ENCODE assay signal across 12 mouse cellular contexts in genomic region chr4:139250886-139251285, GRCm38 (mm10). TPM values are rescaled to one million over a fixed set of nuclear protein-coding genes. Genes with fewer than 3 reads are reported as not detected.
DNase-seq lines count a peak whose midpoint lies in the region; ATAC-seq and TF ChIP-seq lines count a peak whose summit lies in the region.
"Had no signal": no experiment of that assay in that cellular context is flagged by ENCODE, and none has a peak within 500 bp of the region (broad histone marks: within the 10 kb centered on the region; RNA-seq: fewer than 3 reads in every experiment).

No protein-coding gene starts in this region.

- no peak for TF ChIP-seq CTCF in intestine, postnatal 0 days (IDR thresholded peaks at IDR 0.05; ENCODE audit: low read depth)
- no peak for TF ChIP-seq CTCF in stomach, postnatal 0 days (IDR thresholded peaks at IDR 0.05; ENCODE audit: low read depth)

- intact Hi-C loops in heart, postnatal 10 days (cut with DNase I): loop anchor here (5.0 kb wide), 1 partner anchor 104 kb away; no protein-coding TSS in a partner anchor
- intact Hi-C loops in gastrocnemius, postnatal 14 days (cut with DNase I; ENCODE audit: low total_unique reads): loop anchor here (5.0 kb wide), 1 partner anchor 164 kb away; no protein-coding TSS in a partner anchor

- 36% methylated on average over 8 of the region's 8 CpGs for WGBS in heart, embryonic 16.5 days
- WGBS in neural tube, embryonic 11.5 days: 79% methylated on average over 8 of the region's 8 CpGs
- 23% methylated on average over 8 of the region's 8 CpGs for WGBS in intestine, postnatal 0 days
- WGBS in stomach, postnatal 0 days: 38% methylated on average over 8 of the region's 8 CpGs

- no peak overlapping the region for H3K4me3 ChIP-seq in heart, embryonic 16.5 days (ENCODE audit: low read length)
- no peak overlapping the region for H3K4me3 ChIP-seq in neural tube, embryonic 11.5 days (ENCODE audit: low read depth, low read length)
- H3K4me3 ChIP-seq in intestine, postnatal 0 days (ENCODE audit: low read depth, low read length): no peak overlapping the region
- H3K4me3 ChIP-seq in stomach, postnatal 0 days (ENCODE audit: low read depth, low read length): no peak overlapping the region
- H3K4me3 ChIP-seq: megakaryocyte, embryonic 14.5 days had no signal

- peak overlapping the region; percentile 38 for H3K27ac ChIP-seq in heart, embryonic 16.5 days (ENCODE audit: low read length)
- no peak overlapping the region for H3K27ac ChIP-seq in neural tube, embryonic 11.5 days (ENCODE audit: low read depth, low read length)
- peak overlapping the region; percentile 75 for H3K27ac ChIP-seq in intestine, postnatal 0 days (ENCODE audit: low read depth, low read length)
- H3K27ac ChIP-seq in stomach, postnatal 0 days (replicated peaks): peak overlapping the region; percentile 77

- H3K36me3 ChIP-seq in heart, embryonic 16.5 days (ENCODE audit: control insufficient read depth, insufficient read depth): no peaks in the 10 kb centered on the region
- no peaks in the 10 kb centered on the region for H3K36me3 ChIP-seq in neural tube, embryonic 11.5 days (ENCODE audit: control insufficient read depth, insufficient read depth, low read length)
- peaks cover 7% of the 10 kb centered on the region for H3K36me3 ChIP-seq in intestine, postnatal 0 days (ENCODE audit: control insufficient read depth, insufficient read depth)
- H3K36me3 ChIP-seq in stomach, postnatal 0 days (ENCODE audit: control insufficient read depth, insufficient read depth, low read length): no peaks in the 10 kb centered on the region; the same call in 1 of the 2 replicates

- H3K4me1 ChIP-seq in heart, embryonic 16.5 days (ENCODE audit: control insufficient read depth, insufficient read depth, low read length): peaks cover 39% of the 10 kb centered on the region
- peaks cover 27% of the 10 kb centered on the region for H3K4me1 ChIP-seq in neural tube, embryonic 11.5 days (ENCODE audit: control insufficient read depth, insufficient read depth, low read length)
- H3K4me1 ChIP-seq in intestine, postnatal 0 days (replicated peaks; ENCODE audit: control insufficient read depth, insufficient read depth, low read length): peaks cover 33% of the 10 kb centered on the region
- H3K4me1 ChIP-seq in stomach, postnatal 0 days (replicated peaks; ENCODE audit: control insufficient read depth, insufficient read depth): peaks cover 11% of the 10 kb centered on the region

- H3K9ac ChIP-seq in heart, embryonic 16.5 days (ENCODE audit: low read length): 0 out of 2 replicates have a peak overlapping the region, but pooled peaks have one; percentile 12
- H3K9ac ChIP-seq in neural tube, embryonic 11.5 days (ENCODE audit: low read length): peak overlapping the region; percentile 6; the same call in 1 of the 2 replicates
- H3K9ac ChIP-seq in intestine, postnatal 0 days (ENCODE audit: low read depth, low read length): no peak overlapping the region
- no peak overlapping the region for H3K9ac ChIP-seq in stomach, postnatal 0 days (ENCODE audit: low read length)

- no peak overlapping the region for H3K4me2 ChIP-seq in heart, embryonic 16.5 days (ENCODE audit: low read depth, low read length)
- H3K4me2 ChIP-seq in neural tube, embryonic 11.5 days (ENCODE audit: low read depth): no peak overlapping the region
- peak overlapping the region; percentile 37 for H3K4me2 ChIP-seq in intestine, postnatal 0 days (replicated peaks; ENCODE audit: low read depth)
- H3K4me2 ChIP-seq in stomach, postnatal 0 days (replicated peaks; ENCODE audit: low read depth): no peak overlapping the region

- TF ChIP-seq EP300 in stomach, postnatal 0 days (optimal IDR thresholded peaks at IDR 0.05): no peak

- DNase-seq in heart, postnatal 10 days: no peak
- DNase-seq in neural tube, embryonic 11.5 days (ENCODE audit: low spot score): no peak
- no peak for DNase-seq in neural tube, embryonic 10.5 days (ENCODE audit: extremely low spot score, low spot score)
- DNase-seq in stomach, postnatal 0 days (ENCODE audit: low spot score): peak; percentile 67
- no peak for DNase-seq in cerebellum, adult 9-10 months
- no peak for DNase-seq in gastrocnemius, postnatal 14 days
- DNase-seq: cerebellum, adult 9-11 months; heart, postnatal 4 days; thymus, adult 18-20 months had no signal

- H3K27me3 ChIP-seq in heart, embryonic 16.5 days (ENCODE audit: control insufficient read depth, insufficient read depth, low read length): no peaks in the 10 kb centered on the region
- no peaks in the 10 kb centered on the region for H3K27me3 ChIP-seq in neural tube, embryonic 11.5 days (ENCODE audit: control insufficient read depth, insufficient read depth, low read length)
- H3K27me3 ChIP-seq in intestine, postnatal 0 days (replicated peaks; ENCODE audit: control insufficient read depth, insufficient read depth, low read length): no peaks in the 10 kb centered on the region
- H3K27me3 ChIP-seq in stomach, postnatal 0 days (ENCODE audit: control insufficient read depth, insufficient read depth, low read length): no peaks in the 10 kb centered on the region
- H3K27me3 ChIP-seq: megakaryocyte, embryonic 14.5 days had no signal

- ATAC-seq in heart, embryonic 16.5 days (replicated peaks; ENCODE audit: extremely low read depth, insufficient read depth, low FRiP score): no peak
- ATAC-seq in neural tube, embryonic 11.5 days (ENCODE audit: insufficient read depth, low FRiP score, low TSS enrichment): no peak
- peak; percentile 89 for ATAC-seq in intestine, postnatal 0 days
- peak; percentile 66 for ATAC-seq in stomach, postnatal 0 days (ENCODE audit: low FRiP score, low TSS enrichment)

- H3K9me3 ChIP-seq in heart, embryonic 16.5 days (replicated peaks; ENCODE audit: control insufficient read depth, low read length): no peaks in the 10 kb centered on the region
- no peaks in the 10 kb centered on the region for H3K9me3 ChIP-seq in neural tube, embryonic 11.5 days (ENCODE audit: control insufficient read depth, low read length)
- H3K9me3 ChIP-seq in intestine, postnatal 0 days (ENCODE audit: control insufficient read depth): no peaks in the 10 kb centered on the region
- no peaks in the 10 kb centered on the region for H3K9me3 ChIP-seq in stomach, postnatal 0 days (ENCODE audit: control insufficient read depth, low read length)
- H3K9me3 ChIP-seq: megakaryocyte, embryonic 14.5 days had no signal

RNA-seq across cellular contexts. Expression of gene Capzb, which starts 58.2 kb away (rescaled TPM):
- polyA plus RNA-seq in heart, embryonic 16.5 days (2015; fragmentation: Nextera tagmentation; extraction: Ambion mirVana): 382 and 385 TPM in 2 replicates
- 100 to 1,000 TPM; 394 to 406 TPM for total RNA-seq in heart, postnatal 10 days (2021)
- polyA plus RNA-seq in neural tube, embryonic 11.5 days (2014; fragmentation: Nextera tagmentation; extraction: Ambion mirVana): 263 and 269 TPM in 2 replicates
- polyA plus RNA-seq in intestine, postnatal 0 days (2015; fragmentation: Nextera tagmentation; extraction: Ambion mirVana): 299 and 306 TPM in 2 replicates
- polyA plus RNA-seq in stomach, postnatal 0 days (2015; fragmentation: Nextera tagmentation; extraction: Ambion mirVana): 341 and 344 TPM in 2 replicates
- total RNA-seq in gastrocnemius, postnatal 14 days (2021): 100 to 1,000 TPM; 590 to 617 TPM

RNA-seq across cellular contexts. Expression of gene Pqlc2, which starts 59.6 kb away (rescaled TPM):
- 8.9 and 9.3 TPM in 2 replicates for polyA plus RNA-seq in heart, embryonic 16.5 days (2015; fragmentation: Nextera tagmentation; extraction: Ambion mirVana)
- 1 to 10 TPM; 5.7 to 6.4 TPM for total RNA-seq in heart, postnatal 10 days (2021)
- polyA plus RNA-seq in neural tube, embryonic 11.5 days (2014; fragmentation: Nextera tagmentation; extraction: Ambion mirVana): 12.8 and 13.2 TPM in 2 replicates
- 92.6 and 95.9 TPM in 2 replicates for polyA plus RNA-seq in intestine, postnatal 0 days (2015; fragmentation: Nextera tagmentation; extraction: Ambion mirVana)
- 20.9 and 22.2 TPM in 2 replicates for polyA plus RNA-seq in stomach, postnatal 0 days (2015; fragmentation: Nextera tagmentation; extraction: Ambion mirVana)
- 1 to 10 TPM; 6.0 to 6.4 TPM for total RNA-seq in gastrocnemius, postnatal 14 days (2021)

RNA-seq across cellular contexts. Expression of gene Akr7a5, which starts 59.7 kb away (rescaled TPM):
- 72.1 and 74.5 TPM in 2 replicates for polyA plus RNA-seq in heart, embryonic 16.5 days (2015; fragmentation: Nextera tagmentation; extraction: Ambion mirVana)
- total RNA-seq in heart, postnatal 10 days (2021): 10 to 100 TPM; 33.6 to 37.2 TPM
- 73.1 and 73.8 TPM in 2 replicates for polyA plus RNA-seq in neural tube, embryonic 11.5 days (2014; fragmentation: Nextera tagmentation; extraction: Ambion mirVana)
- 226 and 259 TPM in 2 replicates for polyA plus RNA-seq in intestine, postnatal 0 days (2015; fragmentation: Nextera tagmentation; extraction: Ambion mirVana)
- 73.2 and 73.8 TPM in 2 replicates for polyA plus RNA-seq in stomach, postnatal 0 days (2015; fragmentation: Nextera tagmentation; extraction: Ambion mirVana)
- 10 to 100 TPM; 34.2 to 37.4 TPM for total RNA-seq in gastrocnemius, postnatal 14 days (2021)

Comparison
In these comparisons a context has a peak if more than half of its experiments do, and no peak if none do; other contexts are left out.
1. ATAC-seq: peak in intestine, postnatal 0 days (single experiment) and stomach, postnatal 0 days (single experiment); none in heart, embryonic 16.5 days (single experiment) and neural tube, embryonic 11.5 days (single experiment).
2. H3K9ac ChIP-seq: peak in heart, embryonic 16.5 days (single experiment) and neural tube, embryonic 11.5 days (single experiment); none in intestine, postnatal 0 days (single experiment) and stomach, postnatal 0 days (single experiment).